Mouse (Mus musculus) megakaryocyte, embryonic 14.5 days (primary cell): Measurements from ENCODE around the gene Akna.

Experiments
- FLI1 ChIP-seq: IDR thresholded peaks from 2 replicates; pipeline ENCODE4 v1.6.1; 2012; ENCODE audit warnings: low read length, inconsistent platforms, mixed read lengths
- GATA1 ChIP-seq: IDR thresholded peaks from 3 replicates; pipeline ENCODE4 v1.6.1; 2012; ENCODE audit warnings: mixed read lengths, low read length, inconsistent platforms, borderline replicate concordance

- TF ChIP-seq GATA1 (no peak), FLI1 (no peak)
Observed at GRCm38 (mm10) chr4:63399691-63400270, 3.4 kb downstream of the Akna start.
